Mouse (Mus musculus) bone marrow, adult 2 months (tissue): ENCODE measurements at regions not wholly inside any gene's neighbourhood (a gene's known extent, or its start where the extent isn't known, plus 50 kb on each side); places are given as distances from the start of the nearest gene placed in this dataset.

Experiments
- CTCF ChIP-seq: fragments of 200-500 bp; IDR thresholded peaks from 2 replicates; pipeline ENCODE4 v1.5.1; 2011; ENCODE audit warnings: low read length, control low read depth; ENCODE audit not compliant: control insufficient read depth, insufficient read depth
- POLR2A ChIP-seq: fragments of 200-500 bp; IDR thresholded peaks from 2 replicates; pipeline ENCODE4 v1.6.1; 2011; ENCODE audit warnings: low read depth, mild to moderate bottlenecking, control low read depth, low read length, borderline replicate concordance; ENCODE audit not compliant: control insufficient read depth

GRCm38 (mm10) chr3:131865106-131865505, 220.0 kb upstream of the Dkk2 start:
- no peak for TF ChIP-seq CTCF
- TF ChIP-seq POLR2A, result no peak
